In the genomic region with DNA sequence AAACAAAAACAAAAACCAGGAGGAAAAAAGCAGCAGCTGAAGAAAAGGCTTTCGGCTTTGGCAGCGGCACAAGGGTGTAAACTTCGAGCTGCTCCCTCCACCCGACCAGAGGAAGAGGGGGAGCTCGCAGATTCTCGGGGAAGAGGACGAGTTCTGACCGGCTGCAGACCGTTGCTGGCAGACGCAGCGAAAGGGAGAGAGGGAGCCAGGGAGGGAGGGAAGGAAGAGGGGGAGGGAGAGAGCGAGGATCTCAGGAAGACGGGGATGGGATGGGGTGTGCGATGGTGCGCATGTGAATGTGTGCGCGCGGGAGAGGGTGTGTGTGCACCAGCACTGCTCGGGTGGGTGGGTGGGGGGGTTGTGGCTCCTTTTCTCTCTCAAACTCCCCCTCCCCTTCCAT, we compare ENCODE assay signal across 8 mouse cellular contexts. TPM values are rescaled to one million over a fixed set of nuclear protein-coding genes. Genes with fewer than 3 reads are reported as not detected.
DNase-seq lines count a peak whose midpoint lies in the region; ATAC-seq and TF ChIP-seq lines count a peak whose summit lies in the region.

No protein-coding gene starts in this region.

- ATAC-seq in embryonic facial prominence, embryonic 12.5 days (ENCODE audit: insufficient number of reproducible peaks, insufficient read depth, low FRiP score, low TSS enrichment), result peak; percentile 80
- ATAC-seq in limb, embryonic 14.5 days (ENCODE audit: low FRiP score, low read depth), result peak; percentile 83

- H3K27me3 ChIP-seq in embryonic facial prominence, embryonic 12.5 days, result peaks cover 84% of the 10 kb centered on the region
- H3K27me3 ChIP-seq in limb, embryonic 14.5 days (ENCODE audit: control insufficient read depth, insufficient read depth, low read length), result peaks cover 6% of the 10 kb centered on the region; the same call in 1 of the 2 replicates
- H3K27me3 ChIP-seq in myocyte (ENCODE audit: control insufficient read depth, insufficient read depth, insufficient read length), result no peaks in the 10 kb centered on the region

- 0 out of 2 replicates have a peak overlapping the region, but pooled peaks have one; percentile 50 for H3K27ac ChIP-seq in embryonic facial prominence, embryonic 12.5 days
- H3K27ac ChIP-seq in limb, embryonic 14.5 days (replicated peaks; ENCODE audit: low read depth, low read length), result peak overlapping the region; percentile 91

- H3K4me2 ChIP-seq in embryonic facial prominence, embryonic 12.5 days (replicated peaks), result peak overlapping the region; percentile 50
- H3K4me2 ChIP-seq in limb, embryonic 14.5 days (replicated peaks; ENCODE audit: low read depth, low read length, severe bottlenecking), result peak overlapping the region; percentile 69
- peak overlapping the region; percentile 81 for H3K4me2 ChIP-seq in myocyte (ENCODE audit: low read depth)

- H3K36me3 ChIP-seq in embryonic facial prominence, embryonic 12.5 days, result peaks cover 10% of the 10 kb centered on the region; the same call in 1 of the 2 replicates
- peaks cover 37% of the 10 kb centered on the region for H3K36me3 ChIP-seq in limb, embryonic 14.5 days (ENCODE audit: control insufficient read depth, insufficient read depth, low read length)
- H3K36me3 ChIP-seq in myocyte (ENCODE audit: control insufficient read depth, insufficient read depth), result peaks cover 4% of the 10 kb centered on the region

- H3K9ac ChIP-seq in embryonic facial prominence, embryonic 12.5 days, result peak overlapping the region; percentile 25; the same call in 1 of the 2 replicates
- peak overlapping the region; percentile 56 for H3K9ac ChIP-seq in limb, embryonic 14.5 days (ENCODE audit: low read depth, low read length, severe bottlenecking)

- H3K4me1 ChIP-seq in embryonic facial prominence, embryonic 12.5 days, result peaks cover 56% of the 10 kb centered on the region
- H3K4me1 ChIP-seq in limb, embryonic 14.5 days (ENCODE audit: control insufficient read depth, insufficient read depth, low read length), result peaks cover 68% of the 10 kb centered on the region

- TF ChIP-seq POLR2A in limb, embryonic 14.5 days (IDR thresholded peaks at IDR 0.05; ENCODE audit: borderline replicate concordance, extremely low read depth, insufficient read depth, insufficient read length), result 0 out of 2 replicates have a peak, but pooled peaks have one; percentile 25
- peak; percentile 60 for TF ChIP-seq POLR2A in myocyte (IDR thresholded peaks at IDR 0.05; ENCODE audit: insufficient read length, low read depth)

- H3K9me3 ChIP-seq in embryonic facial prominence, embryonic 12.5 days, result no peaks in the 10 kb centered on the region
- H3K9me3 ChIP-seq in limb, embryonic 14.5 days (ENCODE audit: control insufficient read depth, low read length), result no peaks in the 10 kb centered on the region

- H3K4me3 ChIP-seq in embryonic facial prominence, embryonic 12.5 days, result peak overlapping the region; percentile 27
- peak overlapping the region; percentile 38 for H3K4me3 ChIP-seq in limb, embryonic 14.5 days (replicated peaks; ENCODE audit: low read length)
- peak overlapping the region; percentile 33 for H3K4me3 ChIP-seq in myocyte

- DNase-seq in thymus, postnatal 25 days, result peak; percentile 13
- DNase-seq in thymus, postnatal 36 days, result no peak
- DNase-seq in heart, adult 8-10 months (ENCODE audit: low spot score), result peak; percentile 75
- peak; percentile 51 to 74 for DNase-seq in kidney, adult 8-10 months
- DNase-seq in limb, embryonic 14.5 days (ENCODE audit: low spot score), result peak; percentile 87
- DNase-seq in urinary bladder, postnatal 36 days (ENCODE audit: low spot score in 2 of 2), result peak; percentile 68 to 85

- under 1% methylated on average over 16 of the region's 19 CpGs for WGBS in embryonic facial prominence, embryonic 12.5 days
- WGBS in limb, embryonic 14.5 days, result under 1% methylated on average over 17 of the region's 19 CpGs

- peaks cover 67% of the 10 kb centered on the region for H3K79me2 ChIP-seq in myocyte (ENCODE audit: control insufficient read depth, insufficient read depth)

- H3ac ChIP-seq in myocyte (ENCODE audit: control insufficient read depth, insufficient read length), result peak overlapping the region; percentile 23

TF ChIP-seq in myocyte, 11 proteins besides CTCF, POLR2A, EP300 and RAD21:
- TF ChIP-seq MAX (IDR thresholded peaks at IDR 0.05; ENCODE audit: low read depth) (no peak), E2F4 (IDR thresholded peaks at IDR 0.05; ENCODE audit: insufficient read depth) (no peak), USF1 (IDR thresholded peaks at IDR 0.05; ENCODE audit: low read depth) (no peak), POLR2AphosphoS2 (IDR thresholded peaks at IDR 0.05; ENCODE audit: insufficient read length, low read depth) (peak; percentile 56)

RNA-seq across cellular contexts. Expression of a gene that starts 26.3 kb away (rescaled TPM):
- 18.4 and 21.2 TPM in 2 replicates for polyA plus RNA-seq in embryonic facial prominence, embryonic 12.5 days (2016; fragmentation: Nextera tagmentation; extraction: Ambion mirVana)
- 100 to 1,000 TPM; 288 to 356 (median 295) TPM for total RNA-seq in heart, adult 8-10 months (2022)
- 81.2 and 97.7 TPM in 2 replicates for polyA plus RNA-seq in limb, embryonic 14.5 days (2012; rRNA removed)
- polyA plus RNA-seq in limb, embryonic 14.5 days (2014; fragmentation: Nextera tagmentation; extraction: Ambion mirVana), result 100 and 108 TPM in 2 replicates
- polyA plus RNA-seq in myocyte (2012; fragmentation: generic; extraction: Trizol), result 65.7 TPM

RNA-seq across cellular contexts. Expression of a gene that starts 48.8 kb away (rescaled TPM):
- 5.3 and 5.5 TPM in 2 replicates for polyA plus RNA-seq in embryonic facial prominence, embryonic 12.5 days (2016; fragmentation: Nextera tagmentation; extraction: Ambion mirVana)
- 10 to 100 TPM; 10.3 to 13.2 (median 12.0) TPM for total RNA-seq in heart, adult 8-10 months (2022)
- 5.7 and 5.9 TPM in 2 replicates for polyA plus RNA-seq in limb, embryonic 14.5 days (2012; rRNA removed)
- 6.4 and 6.9 TPM in 2 replicates for polyA plus RNA-seq in limb, embryonic 14.5 days (2014; fragmentation: Nextera tagmentation; extraction: Ambion mirVana)
- 6.7 TPM for polyA plus RNA-seq in myocyte (2012; fragmentation: generic; extraction: Trizol)

RNA-seq across cellular contexts. Expression of a gene that starts 51.0 kb away (rescaled TPM):
- polyA plus RNA-seq in embryonic facial prominence, embryonic 12.5 days (2016; fragmentation: Nextera tagmentation; extraction: Ambion mirVana), result 7.1 and 7.4 TPM in 2 replicates
- total RNA-seq in heart, adult 8-10 months (2022), result under 1 TPM in 1 of 4 experiments, not detected in 3; 0.66 TPM
- polyA plus RNA-seq in limb, embryonic 14.5 days (2012; rRNA removed), result 4.3 and 4.8 TPM in 2 replicates
- polyA plus RNA-seq in limb, embryonic 14.5 days (2014; fragmentation: Nextera tagmentation; extraction: Ambion mirVana), result 5.7 and 6.0 TPM in 2 replicates
- 9.4 TPM for polyA plus RNA-seq in myocyte (2012; fragmentation: generic; extraction: Trizol)

RNA-seq across cellular contexts. Expression of a gene that starts 57.5 kb away (rescaled TPM):
- polyA plus RNA-seq in embryonic facial prominence, embryonic 12.5 days (2016; fragmentation: Nextera tagmentation; extraction: Ambion mirVana), result 46.7 and 46.8 TPM in 2 replicates
- 10 to 100 TPM; 31.0 to 34.9 (median 33.1) TPM for total RNA-seq in heart, adult 8-10 months (2022)
- polyA plus RNA-seq in limb, embryonic 14.5 days (2012; rRNA removed), result 39.8 and 45.6 TPM in 2 replicates
- 43.2 and 44.9 TPM in 2 replicates for polyA plus RNA-seq in limb, embryonic 14.5 days (2014; fragmentation: Nextera tagmentation; extraction: Ambion mirVana)
- 21.8 TPM for polyA plus RNA-seq in myocyte (2012; fragmentation: generic; extraction: Trizol)

Comparison
In these comparisons a context has a peak if more than half of its experiments do, and no peak if none do; other contexts are left out.
1. DNase-seq: peak in thymus, postnatal 25 days (single experiment), heart, adult 8-10 months (single experiment), kidney, adult 8-10 months (2 of 2), limb, embryonic 14.5 days (single experiment) and urinary bladder, postnatal 36 days (2 of 2); none in thymus, postnatal 36 days (0 of 2).
2. Peak in every context shown above with its lines, with median percentiles within 50 percentile points of each other: H3K4me2 ChIP-seq and H3K4me3 ChIP-seq.